Comparison of ENCODE assay signal across 22 mouse cellular contexts in the genomic region with DNA sequence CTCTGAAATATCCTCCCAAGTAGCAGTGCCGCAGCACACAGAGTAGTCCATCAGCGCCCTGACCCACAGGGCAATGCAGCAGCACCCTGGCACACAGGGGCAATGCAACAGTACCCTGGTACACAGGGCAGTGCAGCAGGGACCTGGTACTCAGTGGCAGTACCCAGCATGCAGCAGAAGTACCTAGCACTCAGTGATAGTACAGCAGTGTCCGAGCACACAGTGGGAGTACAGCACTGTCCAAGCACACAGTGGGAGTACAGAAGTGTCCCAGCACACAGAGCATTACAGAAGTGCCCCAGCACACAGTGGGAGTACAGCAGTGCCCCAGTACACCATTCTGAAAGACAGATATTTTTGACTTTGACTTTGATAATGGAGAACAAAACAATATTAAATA.
"Had no signal": no experiment of that assay in that cellular context is flagged by ENCODE, and none has a peak within 500 bp of the region (broad histone marks: within the 10 kb centered on the region; RNA-seq: fewer than 3 reads in every experiment).

No protein-coding gene starts in this region.

- H3K9me3 ChIP-seq: intestine, embryonic 15.5 days; limb, embryonic 10.5 days; limb, embryonic 13.5 days; liver, embryonic 12.5 days; liver, embryonic 15.5 days; lung, embryonic 15.5 days; neural tube, embryonic 15.5 days had no signal

- ATAC-seq: intestine, embryonic 15.5 days; liver, embryonic 12.5 days; midbrain, embryonic 16.5 days had no signal

- H3K36me3 ChIP-seq: intestine, embryonic 15.5 days; limb, embryonic 10.5 days; limb, embryonic 13.5 days; liver, embryonic 12.5 days; liver, embryonic 15.5 days; lung, embryonic 15.5 days; neural tube, embryonic 15.5 days had no signal

- H3K27me3 ChIP-seq: intestine, embryonic 15.5 days; limb, embryonic 13.5 days; liver, embryonic 12.5 days; liver, embryonic 15.5 days; lung, embryonic 15.5 days; neural tube, embryonic 15.5 days had no signal

- H3K27ac ChIP-seq: intestine, embryonic 15.5 days; layer of hippocampus, adult 2 months; limb, embryonic 10.5 days; limb, embryonic 13.5 days; liver, embryonic 12.5 days; liver, embryonic 15.5 days; lung, embryonic 15.5 days; neural tube, embryonic 15.5 days; stomach, postnatal 0 days had no signal

- H3K4me2 ChIP-seq: intestine, embryonic 15.5 days; limb, embryonic 13.5 days; liver, embryonic 12.5 days; liver, embryonic 15.5 days; lung, embryonic 15.5 days; neural tube, embryonic 15.5 days had no signal

- H3K4me3 ChIP-seq: intestine, embryonic 15.5 days; layer of hippocampus, adult 2 months; limb, embryonic 10.5 days; limb, embryonic 13.5 days; liver, embryonic 12.5 days; liver, embryonic 15.5 days; lung, embryonic 15.5 days; myocyte; neural tube, embryonic 15.5 days had no signal

- H3K9ac ChIP-seq: intestine, embryonic 15.5 days; limb, embryonic 13.5 days; liver, embryonic 12.5 days; liver, embryonic 15.5 days; lung, embryonic 15.5 days; neural tube, embryonic 15.5 days had no signal

- H3K4me1 ChIP-seq: intestine, embryonic 15.5 days; limb, embryonic 10.5 days; limb, embryonic 13.5 days; liver, embryonic 12.5 days; liver, embryonic 15.5 days; lung, embryonic 15.5 days; neural tube, embryonic 15.5 days had no signal

- DNase-seq: kidney, adult 11 months; kidney, adult 8-10 months; liver; lung, adult 18-20 months; lung, postnatal 10 days; lung, postnatal 36 days; right cerebral cortex, postnatal 14 days; right cerebral cortex, postnatal 4 days; thymus, adult 2 months; thymus, postnatal 14 days; thymus, postnatal 4 days had no signal
